Mouse (Mus musculus) gastrocnemius, postnatal 25 days (tissue): ENCODE measurements around the gene Gm8947. TPM values are rescaled to one million over a fixed set of nuclear protein-coding genes. Genes with fewer than 3 reads are reported as not detected.
A peak's percentile ranks its signal among the peaks of the same experiment; 100 is the strongest.
"Not testable (repeated sequence)": the region's sequence is repeated elsewhere in the genome, so short reads cannot be mapped to it uniquely, and the experiment has no call there.

Experiments
- DNase-seq: peaks from one replicate; pipeline ENCODE4 v3.0.0; 2022
- long read RNA-seq, 2 experiments: library from polyadenylated mRNA; stranded (forward); transcript quantifications; one replicate each; pipeline ENCODE4 v2.0.0; 2021
- total RNA-seq, 2 experiments: library from RNA; stranded (reverse); gene quantifications; 1 replicate in 1 of 2; 2 replicates in 1 of 2; pipeline ENCODE4 v1.2.3; 2021

The Gm8947 gene
- under 1 TPM in 1 of 2 experiments, not detected in 1; 0.26 TPM for total RNA-seq
- long read RNA-seq, experiment 1, result 0 reads
- long read RNA-seq, experiment 2, result 0 reads

- not testable (repeated sequence) for DNase-seq
These were observed at the start of gene Gm8947 for GRCm38 (mm10) chr1:151192075-151192474. TSS of gene Gm8947 (plus strand) at chr1:151192376.

GRCm38 (mm10) chr1:151144471-151145146, 47.6 kb upstream of the Gm8947 start:
- DNase-seq, result no peak

- DNase-seq, result no peak
These were observed 44.4 kb upstream of the Gm8947 start for GRCm38 (mm10) chr1:151147801-151148200.

DNA sequence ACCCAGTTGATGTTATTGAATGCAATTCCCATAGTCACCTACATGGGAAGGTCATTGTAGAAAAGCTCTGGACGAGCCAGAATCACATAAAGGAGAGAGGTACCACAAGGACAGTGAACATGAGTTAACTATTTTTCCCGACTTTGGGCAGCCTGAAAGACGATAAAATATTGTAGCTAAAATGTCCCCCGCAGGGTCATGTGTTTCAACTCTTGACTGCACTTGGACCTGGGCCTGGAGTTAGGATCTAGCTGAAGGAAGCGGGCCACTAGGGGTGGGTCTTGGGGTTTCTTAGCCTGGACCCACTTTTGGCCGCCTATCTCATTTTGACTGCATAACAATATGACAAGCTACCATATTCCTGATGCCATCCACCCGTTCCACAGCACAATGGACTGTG, 42.0 kb upstream of the Gm8947 start:
- no peak for DNase-seq

DNA sequence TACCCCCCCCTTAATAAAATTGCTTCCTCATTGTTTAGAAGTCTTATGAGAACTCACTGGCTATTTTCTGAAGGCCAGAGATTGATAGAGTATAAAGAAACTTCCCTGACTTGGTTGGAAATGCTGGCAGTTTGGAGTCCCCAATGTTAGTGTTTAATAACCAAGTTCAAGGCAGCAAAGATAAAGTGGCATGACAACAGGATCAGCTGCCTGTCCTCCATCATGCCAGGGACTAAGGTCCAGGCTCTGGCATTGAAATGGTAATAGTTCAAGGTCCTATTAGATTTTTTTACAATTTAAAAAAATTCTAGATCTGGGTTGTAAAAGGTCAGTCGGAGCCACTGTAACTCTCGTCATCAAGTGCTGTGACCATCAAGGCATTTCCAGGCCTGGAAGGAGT, 41.1 kb upstream of the Gm8947 start:
- DNase-seq, result no peak

DNA sequence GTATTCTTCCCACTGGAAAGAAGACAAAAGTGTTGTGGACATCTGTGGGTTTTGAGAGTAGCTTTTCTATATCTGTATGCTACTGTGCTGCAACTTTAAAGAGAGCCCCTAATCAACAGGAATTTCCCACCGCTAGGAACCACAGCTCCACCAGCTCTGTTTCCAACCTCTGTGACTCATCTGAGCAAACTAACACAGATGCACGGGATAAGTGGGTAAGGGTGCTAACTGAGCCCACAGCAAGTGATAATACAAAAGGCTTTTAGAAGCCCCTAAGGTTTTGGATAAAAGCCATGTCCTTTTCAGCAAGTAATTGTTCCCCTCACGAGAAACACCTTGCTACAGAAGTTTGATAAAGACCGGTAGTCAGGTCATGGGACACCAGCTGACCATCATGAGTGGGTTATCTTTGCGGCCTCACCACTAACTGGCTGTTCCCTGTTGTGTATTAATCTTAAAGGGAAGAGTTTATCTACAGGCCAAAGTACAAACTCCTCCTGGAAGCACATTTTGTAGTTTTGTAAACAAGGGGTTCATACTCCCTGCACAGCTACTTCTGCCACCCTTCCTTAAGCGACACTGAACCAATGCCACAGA, 39.0 kb upstream of the Gm8947 start:
- no peak for DNase-seq

DNA sequence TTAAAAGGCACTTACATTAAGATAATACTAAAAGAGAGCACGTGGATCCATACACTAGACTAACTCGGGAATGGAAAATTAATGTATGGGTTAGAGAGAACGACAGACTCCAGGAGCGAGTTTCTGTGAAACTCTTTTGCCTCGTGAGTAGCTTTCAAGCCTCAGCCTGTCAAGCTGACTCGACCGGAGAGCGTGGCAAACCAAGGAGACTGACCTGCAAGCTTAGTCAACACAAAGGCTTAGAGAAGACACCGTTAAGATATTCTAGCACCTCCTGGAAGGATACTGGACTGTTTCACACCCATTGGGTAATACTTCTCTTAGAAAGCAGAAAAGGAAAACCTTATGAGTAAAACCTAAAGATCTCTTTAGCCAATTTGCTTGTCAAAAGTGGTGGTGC, 38.0 kb upstream of the Gm8947 start:
- DNase-seq, result not testable (repeated sequence)

- DNase-seq, result no peak
These were observed 36.0 kb upstream of the Gm8947 start for GRCm38 (mm10) chr1:151156129-151156528.

GRCm38 (mm10) chr1:151156777-151157632, 35.2 kb upstream of the Gm8947 start:
- DNase-seq, result no peak

- no peak for DNase-seq
These were observed 34.0 kb upstream of the Gm8947 start for GRCm38 (mm10) chr1:151157963-151158856.

GRCm38 (mm10) chr1:151158857-151159510, 33.2 kb upstream of the Gm8947 start:
- no peak for DNase-seq

DNA sequence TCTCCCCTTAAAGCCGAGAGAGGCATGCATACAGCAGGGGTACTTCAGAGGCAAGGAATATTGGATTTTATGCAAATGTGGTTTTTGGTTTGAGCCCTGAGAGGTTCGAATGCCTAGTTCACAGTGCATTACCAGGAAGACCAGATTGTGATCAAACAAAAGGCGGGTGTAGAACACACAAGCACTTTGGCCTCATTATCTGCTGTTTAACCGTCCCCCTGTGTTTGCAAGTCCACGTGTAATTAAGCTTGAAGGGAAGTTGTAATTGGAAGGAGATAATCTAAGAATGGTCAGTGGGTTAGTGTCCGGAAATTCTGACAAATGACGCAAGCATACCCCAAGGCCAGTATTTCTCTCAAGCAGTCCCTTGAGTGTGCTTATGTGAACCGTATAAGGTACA, 26.1 kb upstream of the Gm8947 start:
- DNase-seq, result no peak

- DNase-seq, result no peak
These were observed 24.7 kb upstream of the Gm8947 start for GRCm38 (mm10) chr1:151167297-151168047.

DNA sequence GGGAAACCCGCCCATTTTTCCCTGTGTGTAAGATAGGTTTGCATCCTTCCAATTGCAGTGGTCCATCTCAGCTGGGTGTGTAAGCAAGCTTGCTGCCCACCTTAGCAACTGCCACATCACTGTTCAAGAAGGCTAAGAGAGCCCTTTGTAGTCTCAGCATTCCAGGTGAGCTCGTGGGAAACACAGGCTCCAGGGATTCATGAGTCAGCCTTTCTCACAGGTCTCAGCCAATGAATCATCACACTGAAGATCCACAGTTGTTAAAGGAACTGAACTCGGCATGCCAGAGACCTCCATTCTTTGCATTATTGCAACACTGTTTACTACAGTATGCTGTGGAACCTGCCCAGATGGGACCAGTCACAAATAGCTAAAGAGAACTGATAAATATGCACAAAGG, 23.5 kb upstream of the Gm8947 start:
- DNase-seq, result no peak

- peak; percentile 6 for DNase-seq
These were observed 20.4 kb upstream of the Gm8947 start for GRCm38 (mm10) chr1:151171572-151172461.

GRCm38 (mm10) chr1:151177030-151177936, 14.9 kb upstream of the Gm8947 start:
- no peak for DNase-seq

GRCm38 (mm10) chr1:151177937-151178271, 14.3 kb upstream of the Gm8947 start:
- DNase-seq, result no peak

GRCm38 (mm10) chr1:151178505-151179083, 13.6 kb upstream of the Gm8947 start:
- DNase-seq, result no peak
